Mouse (Mus musculus): Measurements from ENCODE around the gene Scfd2.

- TF ChIP-seq CTCF (IDR thresholded peaks at IDR 0.05; ENCODE audit: low read depth) (no peak), EP300 (optimal IDR thresholded peaks at IDR 0.05) (no peak)
Measured at GRCm38 (mm10) chr5:74166642-74167041, 364.9 kb downstream of the Scfd2 start.

All from stomach, postnatal 0 days (tissue).